Mouse (Mus musculus) small intestine, adult 2 months (tissue): ENCODE measurements around the gene Traf3ip2.

Experiments
- CTCF ChIP-seq: fragments of 200-500 bp; IDR thresholded peaks from 2 replicates; pipeline ENCODE4 v1.5.1; 2012; ENCODE audit warnings: low read depth, mild to moderate bottlenecking, control low read depth, inconsistent platforms, low read length, moderate library complexity, mixed read lengths; ENCODE audit not compliant: insufficient replicate concordance, insufficient read length; ENCODE audit errors: extremely low read depth
- POLR2A ChIP-seq: fragments of 200-500 bp; IDR thresholded peaks from 2 replicates; pipeline ENCODE4 v1.6.1; 2012; ENCODE audit warnings: low read depth, mild to moderate bottlenecking, control low read depth, inconsistent platforms, low read length, moderate library complexity

- TF ChIP-seq CTCF: no peak
- no peak for TF ChIP-seq POLR2A
Measured at GRCm38 (mm10) chr10:39630811-39631210, 18.1 kb downstream of the Traf3ip2 start.
